Mouse (Mus musculus): ENCODE measurements around the gene Fpgs.

- TF ChIP-seq CTCF (IDR thresholded peaks at IDR 0.05) (no peak), POLR2A (IDR thresholded peaks at IDR 0.05; ENCODE audit: insufficient read depth, low read depth, low read length) (no peak), EP300 (IDR thresholded peaks at IDR 0.05; ENCODE audit: insufficient read depth, low read depth, low read length) (no peak)
Observed at GRCm38 (mm10) chr2:32684681-32685428, 19.1 kb downstream of the Fpgs start.

Data from heart, adult 2 months (tissue).